Mouse (Mus musculus) mesoderm, embryonic 11.5 days (tissue): ENCODE measurements around the gene Olfr452.

Experiments used
- DNase-seq: peaks from one replicate; pipeline ENCODE4 v3.0.0-alpha.2; 2012; ENCODE audit warnings: low read depth, low spot score

Gene Olfr452

DNA sequence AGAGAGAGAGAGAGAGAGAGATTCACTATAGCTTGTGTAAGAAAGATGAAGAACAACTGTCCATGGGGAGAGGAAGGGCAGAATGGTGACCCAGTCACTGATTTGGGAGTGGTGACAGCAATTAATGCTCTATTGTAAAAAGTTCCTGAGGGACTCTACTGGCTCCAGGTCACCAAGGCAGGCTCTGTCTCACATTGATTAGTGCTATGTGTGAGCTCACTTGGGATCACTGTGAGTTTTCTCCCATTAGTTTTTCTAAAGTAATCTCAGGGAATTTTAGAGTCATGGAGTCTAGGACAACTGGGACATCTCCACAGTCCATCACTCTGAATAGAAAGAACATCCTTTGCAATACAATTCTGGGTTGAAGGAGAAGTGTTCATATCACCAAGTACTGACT, at the start of gene Olfr452:
Gene Olfr452, plus strand, starts transcription at position 301 of the 400 bp plus-strand sequence.
- DNase-seq, result no peak

DNA sequence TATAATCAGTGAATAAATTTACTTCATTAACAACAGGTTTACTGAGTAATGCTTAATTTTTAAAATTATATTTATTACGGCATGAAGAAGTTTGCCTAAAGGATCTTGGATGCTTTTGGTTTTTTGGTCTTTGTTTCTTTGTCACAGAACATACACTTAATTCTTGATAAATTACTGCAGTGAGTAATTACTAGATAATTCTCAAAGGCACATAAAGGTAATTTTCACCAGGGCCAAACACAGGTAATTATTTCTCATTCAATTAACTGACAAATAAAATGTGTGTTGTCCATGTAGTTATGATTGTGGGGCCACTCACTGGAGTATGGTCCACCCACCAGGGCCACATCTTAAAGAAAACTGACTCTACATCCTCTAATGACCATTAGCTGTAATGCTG, 45.8 kb upstream of the Olfr452 start, which contains the start of gene Olfr453:
Gene Olfr453, plus strand, starts transcription at position 301 of the 400 bp plus-strand sequence.
- DNase-seq, result no peak

DNA sequence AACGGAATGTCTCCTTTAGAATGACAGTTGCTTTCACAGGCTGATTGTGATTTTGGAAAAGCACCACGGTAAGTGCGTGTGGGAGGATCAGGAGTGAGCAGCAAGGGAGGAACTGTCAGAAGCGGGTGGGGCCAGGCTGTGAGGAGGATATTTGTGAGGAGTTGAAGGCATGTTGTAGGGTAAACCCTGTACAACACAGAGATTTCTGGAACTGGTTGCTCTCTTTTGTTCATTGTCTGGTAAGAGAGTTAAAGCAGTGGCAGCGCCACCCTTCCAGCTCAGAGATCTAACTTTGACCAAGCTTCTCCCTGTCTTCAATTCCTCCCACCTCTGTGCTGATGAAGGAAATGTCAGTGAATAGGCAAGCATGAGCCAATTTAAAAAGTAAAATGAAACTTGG, 42.6 kb upstream of the Olfr452 start:
- no peak for DNase-seq

DNA sequence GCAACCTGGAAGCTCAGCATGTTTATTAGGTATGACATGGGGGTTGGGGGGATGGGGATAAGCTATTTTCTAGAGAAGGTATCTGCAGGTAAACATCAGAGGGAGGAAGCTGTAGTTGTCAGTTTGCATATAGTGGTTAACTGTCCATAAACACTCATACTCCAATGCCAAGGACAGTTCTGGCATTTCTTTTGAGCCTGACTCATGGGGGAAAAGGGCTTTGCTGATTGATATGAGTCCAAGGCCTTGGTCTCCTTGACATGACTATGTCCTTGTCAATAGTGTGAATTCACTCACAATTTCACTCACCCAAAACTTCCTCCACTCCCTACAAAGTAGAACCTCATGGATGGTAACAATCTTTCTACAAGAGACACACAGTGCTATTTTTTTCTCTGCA, 37.0 kb upstream of the Olfr452 start:
- no peak for DNase-seq

DNA sequence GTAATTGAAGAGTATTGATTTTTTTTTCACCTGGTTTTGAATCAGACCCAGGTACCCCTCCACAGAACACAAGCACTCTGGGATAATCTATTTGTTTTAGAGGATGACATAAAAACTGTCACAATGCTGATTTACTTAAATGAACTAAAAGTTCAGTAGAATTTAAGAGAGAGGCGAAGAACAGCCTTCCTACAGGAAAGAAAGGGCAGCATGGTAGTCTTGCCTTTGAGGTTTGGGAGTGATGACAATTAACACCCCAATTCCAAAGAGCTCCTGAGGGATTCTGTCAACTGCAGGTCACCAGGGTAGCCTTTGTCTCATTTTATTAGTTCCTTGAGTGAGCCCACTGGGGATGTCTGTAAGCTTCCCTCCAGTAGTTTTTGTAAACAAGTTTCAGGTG, 28.8 kb upstream of the Olfr452 start, which contains the start of gene Olfr38:
Gene Olfr38, plus strand, starts transcription at position 301 of the 400 bp plus-strand sequence.
- no peak for DNase-seq

DNA sequence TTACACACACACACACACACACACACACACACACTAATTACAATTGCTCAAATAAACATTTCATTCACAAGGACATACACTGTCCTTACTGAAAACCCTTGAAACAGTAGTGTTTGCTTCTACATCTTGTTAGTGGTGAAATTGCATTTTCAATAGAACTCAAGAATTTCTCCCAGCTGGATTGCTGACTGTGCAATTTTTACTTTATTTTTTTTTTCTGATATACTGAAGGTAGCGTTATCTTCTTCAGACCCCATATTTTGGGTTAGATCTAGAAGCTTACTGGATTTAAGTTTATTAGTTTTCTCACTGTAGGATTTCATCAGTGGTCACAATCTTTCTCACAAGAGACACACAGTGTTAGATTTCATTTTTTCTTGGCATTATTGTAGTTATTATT, 7.8 kb upstream of the Olfr452 start:
- no peak for DNase-seq

DNA sequence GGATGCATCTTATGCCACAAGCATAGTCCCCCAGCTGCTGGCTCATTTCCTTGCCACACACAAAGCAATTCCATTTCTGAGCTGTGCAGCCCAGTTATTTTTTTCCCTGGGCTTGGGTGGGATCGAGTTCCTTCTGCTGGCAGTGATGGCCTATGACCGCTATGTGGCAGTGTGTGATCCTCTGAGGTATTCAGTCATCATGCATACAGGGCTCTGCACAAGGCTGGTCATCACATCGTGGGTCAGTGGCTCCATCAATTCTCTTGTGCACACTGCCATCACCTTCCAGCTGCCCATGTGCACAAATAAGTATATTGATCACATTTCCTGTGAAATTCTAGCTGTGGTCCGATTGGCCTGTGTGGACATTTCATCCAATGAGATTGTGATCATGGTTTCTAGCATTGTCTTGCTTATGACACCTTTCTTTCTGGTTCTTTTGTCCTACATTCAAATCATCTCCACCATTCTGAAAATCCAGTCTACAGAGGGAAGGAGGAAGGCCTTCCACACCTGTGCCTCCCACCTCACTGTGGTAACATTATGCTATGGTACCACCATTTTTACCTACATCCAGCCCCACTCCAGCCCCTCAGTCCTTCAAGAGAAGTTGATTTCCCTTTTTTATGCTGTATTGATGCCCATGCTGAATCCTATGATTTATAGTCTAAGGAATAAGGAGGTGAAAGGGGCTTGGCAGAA, 5.5 kb downstream of the Olfr452 start:
- no peak for DNase-seq

DNA sequence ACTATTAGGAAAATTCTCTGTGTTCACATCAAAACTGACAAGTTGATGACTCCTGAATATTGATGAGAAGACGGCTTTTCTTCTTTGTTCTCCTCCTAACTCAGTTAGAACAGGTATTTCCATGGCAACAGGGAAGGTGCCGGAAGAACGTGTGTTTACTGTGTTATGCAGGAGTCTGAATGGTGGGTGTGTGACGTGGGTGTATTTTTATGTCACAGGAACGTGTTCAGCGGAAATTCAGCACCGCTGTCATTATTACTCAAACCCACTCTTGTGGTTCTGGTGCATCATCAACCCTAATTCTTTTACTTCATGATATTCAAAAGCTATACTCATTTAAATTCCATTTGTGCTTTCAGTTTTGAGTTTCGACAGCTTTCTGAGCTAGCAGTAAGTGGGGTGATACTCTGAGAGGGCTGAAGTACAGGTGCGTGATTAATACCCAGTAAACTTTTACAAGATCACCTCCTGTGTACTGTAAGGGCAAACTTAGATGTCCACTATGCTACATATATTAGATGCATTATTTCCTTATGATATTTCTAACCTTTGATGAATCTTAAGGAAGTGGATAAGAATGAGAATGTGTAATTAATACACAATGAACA, 6.2 kb downstream of the Olfr452 start:
- no peak for DNase-seq

DNA sequence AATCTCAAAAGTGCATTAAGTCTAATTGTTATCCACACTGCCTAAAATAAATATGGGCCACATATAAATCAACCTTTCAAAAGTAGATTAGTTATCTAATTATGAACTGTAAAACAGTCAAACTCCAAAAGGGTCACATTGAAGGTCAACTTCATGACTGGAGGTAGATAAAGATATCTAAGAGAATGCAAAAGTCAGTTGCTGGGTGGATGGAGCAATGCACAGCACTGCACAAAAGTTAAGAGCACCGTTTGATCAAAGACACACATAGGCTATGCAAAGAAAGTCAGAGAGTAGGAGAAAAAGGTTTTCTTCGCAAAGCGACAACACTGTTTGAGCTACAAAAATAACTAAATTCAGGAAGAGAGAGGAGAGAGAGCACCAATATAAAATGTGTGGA, 10.1 kb downstream of the Olfr452 start:
- no peak for DNase-seq

DNA sequence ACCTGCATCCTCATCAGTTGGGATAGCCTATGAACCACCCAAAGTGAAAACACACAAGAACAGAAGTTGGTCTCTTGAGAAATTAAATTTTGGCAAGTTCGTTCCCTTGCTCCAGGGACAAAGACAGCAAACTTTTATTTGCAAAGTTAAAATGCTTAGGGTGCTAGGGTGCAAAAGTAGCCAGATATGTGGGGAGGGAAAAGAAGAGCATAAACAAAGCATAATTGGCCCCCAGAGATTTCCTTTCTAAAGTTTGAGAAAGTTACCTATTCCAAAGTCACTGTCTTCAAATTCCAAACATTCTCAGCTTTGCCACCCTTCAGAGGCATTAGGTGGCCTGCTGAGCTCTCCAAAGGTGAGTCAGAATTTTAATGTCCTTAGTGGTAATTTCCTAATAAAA, 26.7 kb downstream of the Olfr452 start, which contains the start of gene Olfr450:
Gene Olfr450, plus strand, starts transcription at position 301 of the 400 bp plus-strand sequence.
- no peak for DNase-seq

DNA sequence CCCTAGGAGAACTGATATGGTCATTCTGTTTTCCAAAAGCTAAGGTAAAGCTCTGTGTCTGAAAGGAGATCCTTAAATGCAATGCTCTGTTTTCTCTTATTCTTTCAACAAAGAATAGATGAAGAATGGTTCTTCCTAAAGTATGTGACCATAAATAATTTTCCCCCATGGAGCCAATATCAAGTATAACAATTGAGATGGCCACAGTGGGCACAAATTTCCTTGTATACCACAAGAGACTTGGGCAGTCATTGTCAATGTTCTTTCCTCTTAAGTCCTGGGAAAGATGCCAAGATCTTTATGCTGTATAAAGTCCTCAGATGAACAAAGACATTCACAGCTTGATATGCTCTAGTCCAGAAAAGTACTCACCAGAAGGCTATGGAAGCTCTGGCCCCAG, 49.2 kb downstream of the Olfr452 start, which contains the start of gene Olfr449:
Gene Olfr449, plus strand, starts transcription at position 301 of the 400 bp plus-strand sequence.
- no peak for DNase-seq
